Mouse (Mus musculus): Measurements from ENCODE around the gene Ccdc97. TPM values are rescaled to one million over a fixed set of nuclear protein-coding genes. Genes with fewer than 3 reads are reported as not detected.

Gene Ccdc97
- polyA plus RNA-seq, 1 experiment: 69.2 TPM

DNA sequence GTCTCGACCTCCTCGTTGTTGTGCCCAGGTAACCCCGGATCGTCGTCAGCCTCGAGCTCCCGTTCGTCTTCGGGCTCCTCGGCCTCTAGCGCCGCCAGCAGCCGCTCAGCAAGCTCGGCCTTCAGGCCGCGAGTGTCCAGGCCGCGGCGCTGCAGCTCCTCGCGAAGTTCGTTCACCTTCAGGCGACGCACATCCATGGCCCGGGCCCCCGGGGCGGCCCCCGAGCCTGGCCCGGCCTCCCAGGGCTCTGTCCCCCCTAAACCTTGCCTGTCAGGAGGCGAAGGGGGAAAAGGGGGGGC is 35.5 kb upstream of the Ccdc97 start:
- TF ChIP-seq POLR2A (IDR thresholded peaks at IDR 0.05; ENCODE audit: borderline replicate concordance, extremely low read depth, low read depth, low read length): peak; percentile 24; the same call in 1 of the 2 replicates
- no peak for TF ChIP-seq CTCF (IDR thresholded peaks at IDR 0.05; ENCODE audit: insufficient read depth, low read length)
- WGBS: 1% methylated on average over 30 of the region's 30 CpGs
- DNase-seq: no peak
- H3K4me3 ChIP-seq (replicated peaks; ENCODE audit: extremely low read depth, low read depth, low read length): peak overlapping the region; percentile 80
- peaks cover 11% of the 10 kb centered on the region; the same call in 1 of the 2 replicates for H3K4me1 ChIP-seq (ENCODE audit: control insufficient read depth, insufficient read depth, low read length)

DNA sequence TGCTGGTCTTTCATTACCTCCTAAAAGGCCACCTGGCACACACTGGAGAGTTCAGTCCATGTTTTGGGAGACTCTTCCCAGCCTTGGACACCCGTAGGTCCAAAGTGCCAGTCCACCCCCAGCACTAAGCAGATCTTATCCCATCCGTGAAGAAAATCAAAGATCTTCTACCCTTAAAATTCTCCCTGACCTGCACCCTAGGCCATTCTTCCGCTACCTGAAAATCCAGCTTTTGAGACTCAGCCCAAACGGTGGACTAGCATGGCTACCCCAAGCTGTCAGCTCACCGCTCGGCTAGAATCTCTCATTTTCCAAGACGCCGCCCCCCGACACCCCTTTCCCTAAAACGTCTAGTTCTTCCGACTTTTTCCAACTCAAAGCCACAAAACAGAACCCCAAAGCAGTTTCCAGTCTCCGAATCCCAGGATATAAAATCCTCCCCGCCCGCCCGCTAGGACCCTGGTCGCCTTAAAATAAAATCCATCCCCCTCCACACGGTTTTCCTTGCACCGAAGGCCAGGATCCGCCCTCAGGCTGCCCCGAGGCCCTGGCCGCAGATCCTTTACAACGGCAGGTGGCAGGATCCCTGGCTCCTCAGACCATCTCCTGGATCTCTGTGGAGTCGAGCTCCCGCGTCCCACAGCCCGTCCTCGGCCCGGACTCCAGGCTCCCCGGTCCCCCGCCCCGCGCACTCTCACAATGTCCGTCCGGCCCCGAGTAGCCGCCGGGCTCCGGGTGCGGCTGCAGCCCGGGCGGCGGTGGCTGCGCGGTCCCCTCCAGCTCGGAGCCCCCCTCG is 35.0 kb upstream of the Ccdc97 start:
- Histone ChIP-seq H3K4me1 (ENCODE audit: control insufficient read depth, insufficient read depth, low read length) (peaks cover 11% of the 10 kb centered on the region; the same call in 1 of the 2 replicates), H3K4me3 (replicated peaks; ENCODE audit: extremely low read depth, low read depth, low read length) (peak overlapping the region; percentile 80)
- WGBS: 1% methylated on average over 46 of the region's 46 CpGs
- no peak for DNase-seq
- TF ChIP-seq POLR2A (IDR thresholded peaks at IDR 0.05; ENCODE audit: borderline replicate concordance, extremely low read depth, low read depth, low read length): no peak
- TF ChIP-seq CTCF (IDR thresholded peaks at IDR 0.05; ENCODE audit: insufficient read depth, low read length): no peak

DNA sequence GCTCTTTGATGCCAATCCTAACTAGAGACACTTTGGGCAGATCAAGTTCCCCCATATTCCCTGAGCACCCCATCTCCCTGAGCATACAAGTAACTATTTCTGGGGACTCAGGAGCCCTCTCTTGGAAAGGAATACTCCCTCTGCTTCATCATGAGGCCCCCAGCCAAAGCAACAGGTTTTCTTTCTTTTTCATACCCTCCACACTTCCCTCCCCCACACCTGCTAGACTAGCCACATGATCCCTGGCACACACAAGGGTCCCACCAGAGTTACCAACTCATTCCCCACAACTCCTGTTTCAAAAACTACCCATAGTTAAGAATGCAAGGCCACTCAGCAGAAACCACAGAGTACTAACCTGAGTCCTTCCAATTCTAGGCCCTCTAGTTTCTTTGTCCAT is 34.2 kb upstream of the Ccdc97 start:
- TF ChIP-seq POLR2A (IDR thresholded peaks at IDR 0.05; ENCODE audit: borderline replicate concordance, extremely low read depth, low read depth, low read length): no peak
- no peak for TF ChIP-seq CTCF (IDR thresholded peaks at IDR 0.05; ENCODE audit: insufficient read depth, low read length)
- Histone ChIP-seq H3K4me3 (replicated peaks; ENCODE audit: extremely low read depth, low read depth, low read length) (no peak overlapping the region), H3K4me1 (ENCODE audit: control insufficient read depth, insufficient read depth, low read length) (peaks cover 11% of the 10 kb centered on the region; the same call in 1 of the 2 replicates)

DNA sequence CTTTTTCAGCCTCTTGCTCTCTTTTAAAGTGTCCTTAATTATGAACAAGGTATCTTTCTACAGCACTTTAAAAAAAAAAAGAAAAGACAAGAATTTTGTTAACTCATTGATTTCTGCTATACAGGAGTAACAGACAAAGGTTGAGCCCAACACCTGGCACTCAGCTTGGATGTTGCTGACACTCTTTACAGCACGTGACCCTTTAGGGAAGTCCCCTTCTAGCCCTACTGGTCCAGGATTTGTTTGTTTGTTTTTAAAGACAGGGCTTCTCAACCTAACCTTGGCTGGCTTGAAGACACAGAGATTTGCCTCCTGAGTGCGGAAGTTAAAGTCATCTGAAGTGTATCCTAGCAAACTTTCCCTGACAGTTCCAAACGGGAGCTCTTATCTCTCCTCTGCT is 28.0 kb upstream of the Ccdc97 start:
- Histone ChIP-seq H3K4me3 (replicated peaks; ENCODE audit: extremely low read depth, low read depth, low read length) (no peak overlapping the region), H3K4me1 (ENCODE audit: control insufficient read depth, insufficient read depth, low read length) (peaks cover 2% of the 10 kb centered on the region)
- WGBS: 42% methylated on average over 3 of the region's 3 CpGs
- no peak for DNase-seq
- no peak for TF ChIP-seq CTCF (IDR thresholded peaks at IDR 0.05; ENCODE audit: insufficient read depth, low read length)

More for the DNA sequence above, 34.2 kb upstream of the Ccdc97 start:
- no peak for DNase-seq

DNA sequence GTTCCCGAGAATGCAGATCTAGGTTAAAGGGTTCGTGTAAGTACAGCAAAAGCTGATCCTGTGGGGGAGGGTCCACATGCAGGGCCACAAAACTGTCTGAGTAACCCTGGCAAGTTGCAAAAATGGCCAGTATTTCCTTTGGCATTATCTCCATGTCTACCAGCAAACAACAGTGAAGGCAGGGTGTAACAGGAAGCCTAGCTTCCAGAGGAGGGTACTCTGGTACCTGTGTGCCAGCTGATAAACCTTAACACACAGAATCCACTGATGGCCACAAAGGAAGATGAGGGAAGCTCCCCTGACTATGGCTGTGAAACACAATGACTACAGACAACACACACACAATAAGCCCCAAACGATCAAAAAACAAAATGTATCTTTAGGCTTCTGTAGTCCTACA is 19.4 kb upstream of the Ccdc97 start:
- DNase-seq: no peak
- 76% methylated on average over 3 of the region's 3 CpGs for WGBS
- no peaks in the 10 kb centered on the region for H3K4me1 ChIP-seq (ENCODE audit: control insufficient read depth, insufficient read depth, low read length)
- H3K4me3 ChIP-seq (replicated peaks; ENCODE audit: extremely low read depth, low read depth, low read length): no peak overlapping the region
- TF ChIP-seq CTCF (IDR thresholded peaks at IDR 0.05; ENCODE audit: insufficient read depth, low read length): no peak
- TF ChIP-seq POLR2A (IDR thresholded peaks at IDR 0.05; ENCODE audit: borderline replicate concordance, extremely low read depth, low read depth, low read length): no peak

DNA sequence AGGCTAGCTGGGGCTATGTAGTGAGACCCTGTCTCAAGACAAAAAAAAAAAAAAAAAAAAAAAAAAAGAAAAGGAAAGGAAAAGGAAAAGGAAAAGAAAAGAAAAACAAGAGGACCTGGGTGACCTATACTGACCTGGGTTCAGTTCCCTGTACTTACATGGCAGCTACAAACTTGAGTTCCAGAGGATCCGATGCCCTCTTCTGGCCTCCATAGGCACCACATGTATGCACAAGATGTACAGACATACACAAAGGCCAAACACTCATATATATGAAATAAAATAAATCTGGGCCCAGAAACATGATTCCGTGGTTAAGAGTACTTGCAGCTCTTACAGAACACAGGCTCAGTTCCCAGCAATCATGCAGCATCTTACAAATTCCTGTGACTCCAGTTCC is 18.0 kb upstream of the Ccdc97 start:
- TF ChIP-seq CTCF (IDR thresholded peaks at IDR 0.05; ENCODE audit: insufficient read depth, low read length): 0 out of 2 replicates have a peak, but pooled peaks have one; percentile 18
- TF ChIP-seq POLR2A (IDR thresholded peaks at IDR 0.05; ENCODE audit: borderline replicate concordance, extremely low read depth, low read depth, low read length): no peak
- 97% methylated on average over 2 of the region's 2 CpGs for WGBS
- Histone ChIP-seq H3K4me1 (ENCODE audit: control insufficient read depth, insufficient read depth, low read length) (no peaks in the 10 kb centered on the region), H3K4me3 (replicated peaks; ENCODE audit: extremely low read depth, low read depth, low read length) (no peak overlapping the region)
- DNase-seq: no peak

DNA sequence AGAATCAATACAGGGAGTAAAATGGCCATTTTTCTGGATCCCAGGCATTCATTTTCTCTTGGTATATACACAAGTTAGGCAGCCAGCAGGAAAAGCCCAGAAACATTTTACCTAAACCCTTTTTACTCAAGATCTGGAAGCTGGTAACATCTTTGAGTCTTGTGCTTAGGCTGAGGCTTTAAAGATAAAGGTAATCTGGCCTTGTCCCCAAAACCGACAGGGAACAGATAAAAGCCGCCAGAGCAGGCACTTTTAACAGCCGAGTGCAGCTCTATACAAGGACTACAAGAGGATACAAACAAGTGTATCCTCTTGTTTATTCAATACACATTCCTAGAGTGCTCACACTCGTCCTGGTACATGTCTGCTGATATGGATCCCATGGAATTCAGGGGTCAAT is 16.1 kb upstream of the Ccdc97 start:
- no peak for TF ChIP-seq CTCF (IDR thresholded peaks at IDR 0.05; ENCODE audit: insufficient read depth, low read length)
- no peak for TF ChIP-seq POLR2A (IDR thresholded peaks at IDR 0.05; ENCODE audit: borderline replicate concordance, extremely low read depth, low read depth, low read length)
- Histone ChIP-seq H3K4me1 (ENCODE audit: control insufficient read depth, insufficient read depth, low read length) (no peaks in the 10 kb centered on the region), H3K4me3 (replicated peaks; ENCODE audit: extremely low read depth, low read depth, low read length) (no peak overlapping the region)
- DNase-seq: no peak
- 42% methylated on average over 4 of the region's 4 CpGs for WGBS

DNA sequence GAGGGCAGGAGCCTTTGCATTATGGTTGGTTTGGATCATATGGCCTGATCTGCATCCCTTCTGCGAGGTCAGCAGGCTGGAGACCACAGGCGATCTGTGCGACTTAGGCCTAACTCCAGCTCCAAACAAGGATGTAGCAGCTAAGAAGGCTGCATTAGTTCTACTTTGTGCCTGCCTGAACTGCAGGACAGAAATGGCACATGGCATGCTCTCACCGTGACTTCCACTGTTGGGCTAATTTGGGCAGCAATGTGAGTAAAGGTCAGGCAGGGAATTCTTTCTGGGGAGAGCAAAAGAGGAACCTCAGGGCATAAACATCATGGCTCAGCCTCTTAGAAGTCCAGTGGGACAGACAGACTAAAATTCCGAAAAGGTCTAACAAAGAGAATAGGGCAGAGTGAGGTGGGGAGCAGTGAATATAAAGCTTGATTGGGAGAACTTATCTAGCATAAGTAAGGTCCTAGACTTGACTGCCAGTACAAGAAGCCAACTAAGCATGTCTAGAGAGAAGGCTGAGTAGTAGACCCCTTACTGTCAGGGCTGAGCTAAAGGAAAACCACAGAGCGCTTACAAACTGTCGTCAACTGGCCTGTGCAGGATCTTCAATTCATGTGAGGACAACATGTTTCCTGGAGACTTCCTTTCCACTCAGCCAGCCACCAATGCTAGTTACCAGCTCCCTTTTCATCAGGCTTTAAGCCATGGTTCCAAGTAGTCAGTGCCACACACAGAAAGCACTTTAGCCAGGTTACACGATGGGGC is 12.6 kb upstream of the Ccdc97 start:
- TF ChIP-seq POLR2A (IDR thresholded peaks at IDR 0.05; ENCODE audit: borderline replicate concordance, extremely low read depth, low read depth, low read length): no peak
- no peak for TF ChIP-seq CTCF (IDR thresholded peaks at IDR 0.05; ENCODE audit: insufficient read depth, low read length)
- no peaks in the 10 kb centered on the region; the same call in 1 of the 2 replicates for H3K4me1 ChIP-seq (ENCODE audit: control insufficient read depth, insufficient read depth, low read length)
- WGBS: 81% methylated on average over 8 of the region's 8 CpGs
- H3K4me3 ChIP-seq (replicated peaks; ENCODE audit: extremely low read depth, low read depth, low read length): no peak overlapping the region
- no peak for DNase-seq

DNA sequence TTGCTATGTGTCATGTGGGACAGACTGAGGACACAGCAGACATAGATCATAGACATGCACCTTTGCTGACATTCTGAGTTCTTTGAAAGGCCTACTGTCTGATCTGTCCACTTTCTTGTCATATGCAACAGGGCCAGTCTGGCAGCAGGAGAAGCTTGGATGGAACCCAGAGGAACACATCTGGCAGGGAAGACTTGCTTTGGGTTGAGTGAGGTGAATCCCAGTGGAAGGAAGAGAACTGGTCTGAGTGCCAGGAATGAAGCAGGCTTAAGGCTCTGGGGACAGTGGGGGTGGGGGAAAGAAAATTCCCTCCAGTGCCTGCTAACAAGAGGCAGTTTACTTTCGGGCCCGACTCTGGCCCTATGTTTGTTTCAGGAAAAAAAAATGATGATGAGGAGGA is 11.0 kb upstream of the Ccdc97 start:
- TF ChIP-seq POLR2A (IDR thresholded peaks at IDR 0.05; ENCODE audit: borderline replicate concordance, extremely low read depth, low read depth, low read length): no peak
- no peak for TF ChIP-seq CTCF (IDR thresholded peaks at IDR 0.05; ENCODE audit: insufficient read depth, low read length)
- Histone ChIP-seq H3K4me3 (replicated peaks; ENCODE audit: extremely low read depth, low read depth, low read length) (no peak overlapping the region), H3K4me1 (ENCODE audit: control insufficient read depth, insufficient read depth, low read length) (no peaks in the 10 kb centered on the region; the same call in 1 of the 2 replicates)
- 67% methylated on average over 2 of the region's 2 CpGs for WGBS
- no peak for DNase-seq

DNA sequence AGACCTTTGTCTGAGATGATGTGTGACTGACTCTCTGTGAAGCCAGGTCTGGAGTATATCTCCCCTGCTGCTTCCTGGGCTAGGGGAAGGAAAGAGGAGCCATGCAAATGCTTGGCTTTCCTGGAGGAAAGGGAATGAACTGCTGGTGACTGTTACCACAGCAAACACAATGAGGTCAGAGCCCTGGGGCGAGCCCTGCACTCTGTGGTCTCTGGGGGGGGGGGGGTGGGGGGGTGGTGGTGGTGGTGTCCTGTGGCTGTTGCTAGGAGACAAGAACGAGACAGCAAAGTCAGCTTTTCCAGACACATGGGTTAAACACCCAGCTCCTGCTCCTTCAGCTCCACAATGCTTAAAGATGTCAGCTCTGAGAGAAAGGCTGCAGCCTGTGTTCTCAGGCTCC is 10.5 kb upstream of the Ccdc97 start:
- no peak for DNase-seq
- TF ChIP-seq POLR2A (IDR thresholded peaks at IDR 0.05; ENCODE audit: borderline replicate concordance, extremely low read depth, low read depth, low read length) (no peak), CTCF (IDR thresholded peaks at IDR 0.05; ENCODE audit: insufficient read depth, low read length) (no peak)
- Histone ChIP-seq H3K4me1 (ENCODE audit: control insufficient read depth, insufficient read depth, low read length) (no peaks in the 10 kb centered on the region; the same call in 1 of the 2 replicates), H3K4me3 (replicated peaks; ENCODE audit: extremely low read depth, low read depth, low read length) (no peak overlapping the region)
- 14% methylated on average over 2 of the region's 2 CpGs for WGBS
